Mouse (Mus musculus) myocyte (in vitro differentiated cells): ENCODE results near the gene Trip12.

Experiments used
- MYOD1 ChIP-seq, 3 experiments: IDR thresholded peaks; one replicate each; pipeline ENCODE4 v1.6.1; 2011; ENCODE audit warnings: control low read depth in 2 of 3, low read depth in 2 of 3, mild to moderate bottlenecking in 2 of 3, moderate library complexity in 1 of 3; ENCODE audit not compliant: insufficient read length in 2 of 3, control insufficient read depth in 1 of 3
- POLR2A ChIP-seq: IDR thresholded peaks from one replicate; pipeline ENCODE4 v1.6.1; 2011; ENCODE audit warnings: low read depth, mild to moderate bottlenecking, control low read depth, moderate library complexity; ENCODE audit not compliant: insufficient read length

DNA sequence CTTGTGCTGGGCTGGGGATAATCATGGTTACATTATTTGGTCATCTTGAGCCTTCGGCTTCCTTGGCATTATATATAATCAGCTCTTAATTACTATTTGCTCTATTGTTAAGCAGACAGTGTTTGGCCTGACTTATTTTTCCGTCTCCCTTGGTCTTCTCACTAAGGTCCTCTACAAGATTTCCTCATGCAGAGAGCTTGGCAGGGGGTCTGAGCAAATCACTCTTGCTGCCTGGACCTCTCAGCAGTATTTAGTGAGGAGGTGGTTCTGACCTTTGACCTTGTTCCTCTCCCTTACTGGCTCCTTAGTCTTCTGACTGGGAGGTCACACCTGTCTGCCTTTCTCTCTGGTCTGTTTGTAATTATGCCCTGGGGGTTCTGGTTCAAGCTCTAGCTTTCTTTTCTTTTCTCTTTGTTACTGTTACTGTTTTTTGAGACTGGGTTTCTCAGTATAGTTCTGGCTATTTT, 41.8 kb upstream of the Trip12 start:
- no peak for TF ChIP-seq POLR2A
- TF ChIP-seq MYOD1 (IDR thresholded peaks at IDR 0.05; ENCODE audit: control insufficient read depth in 1 of 3, insufficient read length in 2 of 3, low read depth in 2 of 3), result no peak
